Mouse (Mus musculus): Measurements from ENCODE around the gene Slc10a1. TPM values are rescaled to one million over a fixed set of nuclear protein-coding genes. Genes with fewer than 3 reads are reported as not detected.

The Slc10a1 gene
- polyA plus RNA-seq, 1 experiment from 2014 or later, result 39.5 TPM

Other genes starting within 250 kb of the Slc10a1 start
- gene Ccdc177, start 208.0 kb downstream of the Slc10a1 start, polyA plus RNA-seq (2015; fragmentation: Nextera tagmentation; extraction: Ambion mirVana), result not detected in 2 replicates
- gene Susd6, start 178.2 kb downstream of the Slc10a1 start, polyA plus RNA-seq (2015; fragmentation: Nextera tagmentation; extraction: Ambion mirVana), result 14.6 and 15.2 TPM in 2 replicates
- gene Srsf5, start 23.2 kb downstream of the Slc10a1 start, polyA plus RNA-seq (2015; fragmentation: Nextera tagmentation; extraction: Ambion mirVana), result 273 and 294 TPM in 2 replicates
- 14.2 and 15.9 TPM in 2 replicates for gene Smoc1, start 58.1 kb upstream of the Slc10a1 start, polyA plus RNA-seq (2015; fragmentation: Nextera tagmentation; extraction: Ambion mirVana)

Data from liver, embryonic 16.5 days (tissue).